Mouse (Mus musculus): Measurements from ENCODE around the gene Eif3c.

The Eif3c gene

DNA sequence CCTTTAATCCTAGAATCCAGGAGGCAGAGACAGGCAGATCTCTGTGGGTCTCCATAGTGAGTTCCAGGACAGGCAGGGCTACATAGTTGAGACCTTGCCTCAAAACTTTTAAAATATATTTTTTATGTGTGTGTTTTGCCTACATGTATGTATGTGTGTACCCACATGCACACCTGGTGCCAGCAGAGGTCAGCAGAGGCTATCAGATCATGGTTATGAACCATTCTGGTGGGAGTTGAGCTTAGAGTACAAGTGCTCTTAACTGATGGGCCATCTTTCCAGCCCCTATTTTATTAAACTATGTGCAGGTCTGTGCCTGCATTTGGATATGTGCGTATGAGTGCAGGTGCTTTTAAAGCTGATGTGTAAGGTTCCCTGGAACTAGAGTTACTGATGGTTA, 11.4 kb downstream of the Eif3c start:
- DNase-seq (ENCODE audit: low spot score) = no peak

DNA sequence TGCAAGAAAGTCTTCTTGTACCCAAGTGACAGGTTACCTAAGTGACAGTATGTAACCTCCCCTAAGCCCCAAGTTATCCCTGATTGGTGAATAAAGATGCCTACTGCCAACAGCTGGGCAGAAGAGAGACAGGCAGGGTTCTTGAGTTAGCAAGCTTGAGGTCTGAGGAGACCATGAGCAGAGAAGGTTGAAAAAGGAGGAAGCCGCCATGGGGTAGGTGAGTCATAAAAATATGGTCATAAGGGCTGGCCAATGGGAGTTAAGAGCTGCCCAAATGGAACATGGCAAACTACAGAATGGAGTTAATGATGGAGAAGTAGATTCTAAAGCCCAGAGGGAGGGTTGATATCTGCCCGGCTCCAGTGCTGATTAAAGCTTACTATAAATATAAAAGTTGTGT, 20.6 kb downstream of the Eif3c start:
- no peak for DNase-seq (ENCODE audit: low spot score)

- DNase-seq (ENCODE audit: low spot score) = no peak
Measured at GRCm38 (mm10) chr7:126541661-126542060, 24.6 kb downstream of the Eif3c start.

- DNase-seq (ENCODE audit: low spot score) = peak; percentile 21
Measured at GRCm38 (mm10) chr7:126537820-126538585, 28.2 kb downstream of the Eif3c start.

DNA sequence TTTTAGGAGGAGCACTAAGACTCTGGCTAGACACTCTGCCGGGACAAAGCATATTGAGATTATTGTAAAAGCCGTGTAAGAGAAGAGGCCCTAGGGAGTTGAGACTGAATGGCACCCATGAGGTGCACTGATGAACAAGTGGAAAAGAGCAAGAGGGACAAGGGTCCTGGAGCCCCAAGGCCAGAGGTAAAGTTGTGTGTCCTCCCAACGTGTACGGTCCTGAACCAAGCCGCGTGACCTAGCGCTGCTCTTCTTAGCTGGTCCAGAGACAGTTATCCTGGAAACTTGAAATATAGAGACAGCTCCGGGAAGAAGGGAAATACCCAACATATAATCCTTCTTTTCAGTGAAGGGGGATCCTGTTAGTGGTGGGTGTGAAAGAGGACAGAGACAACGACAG, 29.7 kb downstream of the Eif3c start:
- no peak for DNase-seq (ENCODE audit: low spot score)

DNA sequence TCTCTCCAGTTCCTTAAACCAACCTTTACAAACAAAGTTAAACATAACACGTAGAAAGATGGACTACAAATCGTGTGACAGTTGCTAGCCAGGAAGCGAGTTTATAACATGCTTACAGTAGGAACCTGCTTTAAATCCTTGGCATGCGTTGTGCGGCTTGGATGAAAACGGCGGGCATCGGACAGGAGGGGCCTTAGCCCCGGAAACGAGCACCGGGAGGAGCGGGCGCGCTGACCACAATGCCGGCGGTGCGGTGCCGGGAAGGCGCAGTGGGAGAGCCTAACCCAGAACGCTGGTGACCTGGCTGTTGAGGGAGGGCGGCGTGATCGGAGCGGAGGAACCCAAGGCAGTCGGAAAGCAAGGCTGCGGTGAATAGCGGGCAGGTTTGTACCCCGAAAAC, 30.4 kb downstream of the Eif3c start:
- DNase-seq (ENCODE audit: low spot score) = no peak

DNA sequence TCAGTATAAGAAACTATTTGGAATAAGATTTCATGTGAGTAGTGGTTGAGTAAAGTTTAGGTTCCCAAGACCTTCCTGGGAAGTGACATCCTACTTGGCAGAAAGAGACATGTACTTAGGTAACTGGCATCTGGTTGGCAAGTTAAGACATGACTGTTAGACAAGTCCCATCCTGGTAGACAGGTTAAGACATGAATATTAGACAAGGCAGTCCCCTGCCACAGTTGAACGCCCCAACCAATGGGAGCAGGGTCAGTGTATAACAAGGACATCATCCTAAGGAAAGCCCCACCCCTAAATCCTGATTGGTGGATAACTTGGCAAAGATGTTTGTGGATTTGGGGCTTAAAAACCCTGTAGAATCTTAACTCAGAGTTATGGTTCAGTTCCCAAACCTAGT, 32.8 kb downstream of the Eif3c start:
- DNase-seq (ENCODE audit: low spot score) = no peak

DNA sequence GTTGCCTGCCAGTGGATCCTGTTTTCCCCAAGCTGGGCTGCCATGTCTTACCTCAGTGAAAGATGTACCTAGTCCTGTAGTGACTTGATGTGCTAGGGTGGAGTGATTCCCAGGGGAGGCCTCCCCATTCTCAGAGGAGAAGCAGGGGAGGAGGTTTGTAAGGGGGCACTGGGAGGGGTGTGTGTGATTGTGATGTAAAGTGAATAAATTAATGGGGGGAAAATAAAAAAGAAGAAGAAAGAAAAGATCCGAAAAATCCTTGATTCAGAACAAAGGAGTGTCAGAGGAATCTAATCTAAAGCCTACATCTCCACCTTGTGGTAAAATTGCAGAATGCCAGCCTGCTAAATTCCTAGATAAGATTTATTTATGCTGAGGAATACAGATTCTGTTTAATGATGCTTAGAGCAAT, 38.0 kb downstream of the Eif3c start:
- DNase-seq (ENCODE audit: low spot score) = peak; percentile 43

DNA sequence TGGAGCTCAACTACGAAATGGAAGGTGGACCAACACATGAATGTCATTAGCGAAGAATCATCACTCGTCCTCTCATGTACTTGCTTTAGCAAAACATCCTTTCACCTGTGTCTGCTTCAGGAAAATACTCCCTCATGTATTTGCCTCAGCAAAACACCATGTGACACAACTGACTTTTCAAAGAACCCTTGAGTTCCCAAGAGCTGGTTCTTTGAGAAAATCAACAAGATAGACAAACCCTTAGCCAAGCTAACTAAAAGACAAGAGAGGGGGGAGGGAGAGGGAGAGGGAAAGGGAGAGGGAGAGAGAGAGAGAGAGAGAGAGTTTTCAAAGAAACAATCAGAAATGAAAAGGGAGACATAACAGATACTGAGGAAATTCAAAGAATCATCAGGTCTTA, 42.9 kb downstream of the Eif3c start:
- DNase-seq (ENCODE audit: low spot score) = no peak

- DNase-seq (ENCODE audit: low spot score) = peak; percentile 41
Measured at GRCm38 (mm10) chr7:126519513-126519912, 46.7 kb downstream of the Eif3c start.

DNA sequence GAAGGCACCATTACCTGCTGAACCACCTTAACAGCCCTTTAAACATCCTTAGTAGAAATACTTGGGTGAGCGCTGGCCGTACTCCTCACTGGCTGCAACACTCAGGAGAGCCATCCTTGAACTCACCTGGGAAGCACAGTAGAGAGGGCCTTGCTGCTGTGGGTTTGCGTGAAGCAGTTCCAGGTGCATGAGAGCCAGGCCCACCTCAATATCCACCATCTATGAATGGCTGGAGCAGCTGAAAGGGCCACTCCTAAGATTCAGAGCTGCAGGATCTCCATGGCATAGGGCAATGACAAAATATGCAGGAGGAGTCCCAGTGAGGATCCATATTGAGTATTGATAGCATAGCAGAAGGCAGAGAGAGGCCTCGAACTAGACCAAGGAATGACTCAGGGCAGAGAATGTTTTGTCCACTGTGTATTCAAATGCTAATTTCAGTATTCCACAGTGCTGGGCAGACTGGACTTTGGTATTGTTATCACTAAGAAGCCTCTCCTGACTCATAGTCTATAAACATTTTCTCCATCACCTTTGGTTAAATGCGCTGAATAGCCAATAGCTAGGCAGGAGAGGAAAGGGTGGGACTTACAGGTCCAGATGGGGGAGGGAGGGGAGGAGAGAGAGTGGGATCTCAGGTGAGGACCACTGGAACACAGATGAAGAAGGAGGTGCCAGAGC, 47.8 kb downstream of the Eif3c start:
- no peak for DNase-seq (ENCODE audit: low spot score)

GRCm38 (mm10) chr7:126511287-126511686, 54.9 kb downstream of the Eif3c start:
- no peak for DNase-seq (ENCODE audit: low spot score)

- no peak for DNase-seq (ENCODE audit: low spot score)
Measured at GRCm38 (mm10) chr7:126507126-126507778, 59.0 kb downstream of the Eif3c start.

- no peak for DNase-seq (ENCODE audit: low spot score)
Measured at GRCm38 (mm10) chr7:126504913-126505312, 61.3 kb downstream of the Eif3c start.

- DNase-seq (ENCODE audit: low spot score) = peak; percentile 99
Measured at GRCm38 (mm10) chr7:126503273-126503878, 62.8 kb downstream of the Eif3c start, which contains the start of gene Atxn2l. Gene Atxn2l, minus strand, starts transcription at chr7:126503437.

- no peak for DNase-seq (ENCODE audit: low spot score)
Measured at GRCm38 (mm10) chr7:126502751-126503150, 63.5 kb downstream of the Eif3c start.

- peak; percentile 94 for DNase-seq (ENCODE audit: low spot score)
Measured at GRCm38 (mm10) chr7:126502023-126502741, 64.0 kb downstream of the Eif3c start.

- no peak for DNase-seq (ENCODE audit: low spot score)
Measured at GRCm38 (mm10) chr7:126501684-126502022, 64.6 kb downstream of the Eif3c start.

- DNase-seq (ENCODE audit: low spot score) = no peak
Measured at GRCm38 (mm10) chr7:126499416-126499815, 66.8 kb downstream of the Eif3c start.

DNA sequence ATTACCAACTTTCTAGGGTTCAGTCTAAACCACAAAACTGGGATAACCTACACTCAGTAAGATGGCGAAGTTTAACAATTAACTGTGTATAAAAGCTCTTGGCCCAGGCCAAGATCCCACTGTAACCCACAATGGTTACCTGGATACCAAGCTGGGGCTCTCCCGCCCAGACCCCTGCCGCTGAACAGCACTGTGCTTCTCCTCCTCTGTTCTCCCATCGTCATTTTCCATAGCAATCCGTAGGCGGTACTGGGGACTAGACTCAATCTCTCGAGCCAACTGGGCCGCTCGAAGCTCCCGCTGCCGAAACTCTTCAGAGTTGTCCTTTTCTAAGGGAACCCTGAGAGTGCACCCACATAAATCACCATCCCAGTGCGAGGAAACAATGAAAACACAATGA, 68.2 kb downstream of the Eif3c start:
- no peak for DNase-seq (ENCODE audit: low spot score)

GRCm38 (mm10) chr7:126496475-126496874, 69.7 kb downstream of the Eif3c start:
- no peak for DNase-seq (ENCODE audit: low spot score)
